Mouse (Mus musculus): Measurements from ENCODE around the gene Csnk1d. TPM values are rescaled to one million over a fixed set of nuclear protein-coding genes. Genes with fewer than 3 reads are reported as not detected.

The Csnk1d gene
- total RNA-seq, 1 experiment: 60.7 TPM

- H3K9me3 ChIP-seq (ENCODE audit: control insufficient read depth, insufficient read depth, low read depth, low read length): no peaks in the 10 kb centered on the region
- H3K4me1 ChIP-seq (ENCODE audit: control insufficient read depth in 2 of 2, insufficient read depth in 2 of 2, low read length in 2 of 2, poor library complexity in 1 of 2): no peaks in the 10 kb centered on the region
- H3K9ac ChIP-seq (ENCODE audit: insufficient read depth, low read depth, low read length, poor library complexity, severe bottlenecking): peak within 1 kb of the TSS; percentile 79
- no peaks in the 10 kb centered on the region; the same call in 1 of the 2 replicates for H3K36me3 ChIP-seq (ENCODE audit: control insufficient read depth, insufficient read depth, low read length, poor library complexity, severe bottlenecking)
- no peak for TF ChIP-seq MAFK (IDR thresholded peaks at IDR 0.05; ENCODE audit: insufficient read depth, low read depth, low read length)
- peak; percentile 92 for TF ChIP-seq HCFC1 (IDR thresholded peaks at IDR 0.05; ENCODE audit: borderline replicate concordance, insufficient read depth, low read length)
- peak; percentile 89 for DNase-seq (ENCODE audit: low read depth, low spot score)
- no peak within 1 kb of the TSS for H3K27ac ChIP-seq (ENCODE audit: insufficient read depth, low read depth, low read length, poor library complexity, severe bottlenecking)
- in situ Hi-C loops (cut with MboI; ENCODE audit: low sequenced_read_pairs in 2 of 2, unreplicated experiment in 2 of 2): no loop called here
- H3K4me3 ChIP-seq (ENCODE audit: insufficient read depth in 1 of 2, low read depth in 1 of 2, low read length in 2 of 2, poor library complexity in 1 of 2, severe bottlenecking in 1 of 2): peak within 1 kb of the TSS; percentile 60 to 74
Observed at GRCm38 (mm10) chr11:120932564-120933398, 58.3 kb downstream of the Csnk1d start, which contains the start of gene Ccdc57. Gene Ccdc57, minus strand, starts transcription at chr11:120932872.

DNA sequence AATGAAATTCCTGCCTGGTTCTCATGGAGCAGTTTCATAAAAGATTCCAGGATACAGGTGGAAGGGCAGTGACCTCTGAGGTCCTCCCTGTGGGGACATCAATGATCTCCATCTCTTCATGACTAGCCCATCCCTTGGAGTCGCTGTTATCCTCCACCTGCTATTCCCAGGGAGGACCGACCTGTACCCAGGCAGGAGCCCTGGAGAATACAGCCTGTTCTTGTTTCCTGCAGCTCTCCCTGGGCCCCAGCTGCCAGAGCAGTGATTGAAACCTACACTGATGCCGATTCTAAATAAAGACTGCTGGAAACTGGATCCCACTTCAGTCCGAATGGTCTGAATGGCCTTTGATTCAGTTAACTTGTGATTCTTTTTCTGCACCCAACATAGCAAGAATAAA is 59.7 kb downstream of the Csnk1d start:
- Histone ChIP-seq H3K36me3 (ENCODE audit: control insufficient read depth, insufficient read depth, low read length, poor library complexity, severe bottlenecking) (no peaks in the 10 kb centered on the region; the same call in 1 of the 2 replicates), H3K27ac (ENCODE audit: insufficient read depth, low read depth, low read length, poor library complexity, severe bottlenecking) (no peak overlapping the region), H3K9ac (ENCODE audit: insufficient read depth, low read depth, low read length, poor library complexity, severe bottlenecking) (no peak overlapping the region), H3K4me3 (ENCODE audit: insufficient read depth in 1 of 2, low read depth in 1 of 2, low read length in 2 of 2, poor library complexity in 1 of 2, severe bottlenecking in 1 of 2) (no peak overlapping the region), H3K9me3 (ENCODE audit: control insufficient read depth, insufficient read depth, low read depth, low read length) (no peaks in the 10 kb centered on the region), H3K4me1 (ENCODE audit: control insufficient read depth in 2 of 2, insufficient read depth in 2 of 2, low read length in 2 of 2, poor library complexity in 1 of 2) (no peaks in the 10 kb centered on the region)
- in situ Hi-C loops (cut with MboI; ENCODE audit: low sequenced_read_pairs in 2 of 2, unreplicated experiment in 2 of 2): no loop called here
- DNase-seq (ENCODE audit: low read depth, low spot score): no peak
- TF ChIP-seq HCFC1 (IDR thresholded peaks at IDR 0.05; ENCODE audit: borderline replicate concordance, insufficient read depth, low read length) (no peak), MAFK (IDR thresholded peaks at IDR 0.05; ENCODE audit: insufficient read depth, low read depth, low read length) (no peak), ZNF384 (IDR thresholded peaks at IDR 0.05; ENCODE audit: low read depth, low read length) (no peak), CHD2 (IDR thresholded peaks at IDR 0.05; ENCODE audit: low read depth, low read length) (no peak), ZC3H11A (IDR thresholded peaks at IDR 0.05; ENCODE audit: borderline replicate concordance, low read depth, low read length) (no peak)

- Histone ChIP-seq H3K4me3 (ENCODE audit: insufficient read depth in 1 of 2, low read depth in 1 of 2, low read length in 2 of 2, poor library complexity in 1 of 2, severe bottlenecking in 1 of 2) (no peak overlapping the region), H3K9me3 (ENCODE audit: control insufficient read depth, insufficient read depth, low read depth, low read length) (no peaks in the 10 kb centered on the region), H3K4me1 (ENCODE audit: control insufficient read depth in 2 of 2, insufficient read depth in 2 of 2, low read length in 2 of 2, poor library complexity in 1 of 2) (no peaks in the 10 kb centered on the region), H3K9ac (ENCODE audit: insufficient read depth, low read depth, low read length, poor library complexity, severe bottlenecking) (no peak overlapping the region), H3K27ac (ENCODE audit: insufficient read depth, low read depth, low read length, poor library complexity, severe bottlenecking) (no peak overlapping the region), H3K36me3 (ENCODE audit: control insufficient read depth, insufficient read depth, low read length, poor library complexity, severe bottlenecking) (no peaks in the 10 kb centered on the region; the same call in 1 of the 2 replicates)
- in situ Hi-C loops (cut with MboI; ENCODE audit: low sequenced_read_pairs in 2 of 2, unreplicated experiment in 2 of 2): no loop called here
- no peak for TF ChIP-seq ZC3H11A (IDR thresholded peaks at IDR 0.05; ENCODE audit: borderline replicate concordance, low read depth, low read length)
- TF ChIP-seq HCFC1 (IDR thresholded peaks at IDR 0.05; ENCODE audit: borderline replicate concordance, insufficient read depth, low read length): no peak
- TF ChIP-seq MAFK (IDR thresholded peaks at IDR 0.05; ENCODE audit: insufficient read depth, low read depth, low read length): no peak
- TF ChIP-seq ZNF384 (IDR thresholded peaks at IDR 0.05; ENCODE audit: low read depth, low read length): no peak
- no peak for TF ChIP-seq CHD2 (IDR thresholded peaks at IDR 0.05; ENCODE audit: low read depth, low read length)
- no peak for DNase-seq (ENCODE audit: low read depth, low spot score)
Observed at GRCm38 (mm10) chr11:120928468-120928867, 62.7 kb downstream of the Csnk1d start.

- Histone ChIP-seq H3K9ac (ENCODE audit: insufficient read depth, low read depth, low read length, poor library complexity, severe bottlenecking) (no peak overlapping the region), H3K4me1 (ENCODE audit: control insufficient read depth in 2 of 2, insufficient read depth in 2 of 2, low read length in 2 of 2, poor library complexity in 1 of 2) (no peaks in the 10 kb centered on the region; a peak in 1 of 4 replicates), H3K36me3 (ENCODE audit: control insufficient read depth, insufficient read depth, low read length, poor library complexity, severe bottlenecking) (peaks cover 11% of the 10 kb centered on the region), H3K9me3 (ENCODE audit: control insufficient read depth, insufficient read depth, low read depth, low read length) (no peaks in the 10 kb centered on the region), H3K27ac (ENCODE audit: insufficient read depth, low read depth, low read length, poor library complexity, severe bottlenecking) (no peak overlapping the region), H3K4me3 (ENCODE audit: insufficient read depth in 1 of 2, low read depth in 1 of 2, low read length in 2 of 2, poor library complexity in 1 of 2, severe bottlenecking in 1 of 2) (no peak overlapping the region)
- in situ Hi-C loops (cut with MboI; ENCODE audit: low sequenced_read_pairs in 2 of 2, unreplicated experiment in 2 of 2): no loop called here
- DNase-seq (ENCODE audit: low read depth, low spot score): no peak
- TF ChIP-seq ZNF384 (IDR thresholded peaks at IDR 0.05; ENCODE audit: low read depth, low read length): no peak
- no peak for TF ChIP-seq ZC3H11A (IDR thresholded peaks at IDR 0.05; ENCODE audit: borderline replicate concordance, low read depth, low read length)
- TF ChIP-seq CHD2 (IDR thresholded peaks at IDR 0.05; ENCODE audit: low read depth, low read length): no peak
- TF ChIP-seq MAFK (IDR thresholded peaks at IDR 0.05; ENCODE audit: insufficient read depth, low read depth, low read length): no peak
- TF ChIP-seq HCFC1 (IDR thresholded peaks at IDR 0.05; ENCODE audit: borderline replicate concordance, insufficient read depth, low read length): no peak
Observed at GRCm38 (mm10) chr11:120922528-120922927, 68.6 kb downstream of the Csnk1d start.
